Mouse (Mus musculus): ENCODE results near the gene Gm44805. TPM values are rescaled to one million over a fixed set of nuclear protein-coding genes. Genes with fewer than 3 reads are reported as not detected.

The Gm44805 gene
- polyA plus RNA-seq, 1 experiment from 2014 or later: not detected

Other genes with a start within 250 kb of the Gm44805 start
- gene Mark4, start 222.6 kb downstream of the Gm44805 start, polyA plus RNA-seq (2015; fragmentation: Nextera tagmentation; extraction: Ambion mirVana): 20.4 and 20.6 TPM in 2 replicates
- gene Exoc3l2, start 218.1 kb downstream of the Gm44805 start, polyA plus RNA-seq (2015; fragmentation: Nextera tagmentation; extraction: Ambion mirVana): 0.17 and 0.57 TPM in 2 replicates
- 4.8 and 5.0 TPM in 2 replicates for gene Bloc1s3, start 173.1 kb downstream of the Gm44805 start, polyA plus RNA-seq (2015; fragmentation: Nextera tagmentation; extraction: Ambion mirVana)
- gene Trappc6a, start 173.0 kb downstream of the Gm44805 start, polyA plus RNA-seq (2015; fragmentation: Nextera tagmentation; extraction: Ambion mirVana): 38.3 and 39.1 TPM in 2 replicates
- 0.74 and 0.95 TPM in 2 replicates for gene Nkpd1, start 163.6 kb downstream of the Gm44805 start, polyA plus RNA-seq (2015; fragmentation: Nextera tagmentation; extraction: Ambion mirVana)
- gene Ppp1r37, start 118.3 kb downstream of the Gm44805 start, polyA plus RNA-seq (2015; fragmentation: Nextera tagmentation; extraction: Ambion mirVana): 44.0 and 48.3 TPM in 2 replicates
- 0.25 and 0.26 TPM in 2 replicates for gene Zfp296, start 104.1 kb downstream of the Gm44805 start, polyA plus RNA-seq (2015; fragmentation: Nextera tagmentation; extraction: Ambion mirVana)
- 142 and 155 TPM in 2 replicates for gene Gemin7, start 103.8 kb downstream of the Gm44805 start, polyA plus RNA-seq (2015; fragmentation: Nextera tagmentation; extraction: Ambion mirVana)
- gene Clasrp, start 76.9 kb downstream of the Gm44805 start, polyA plus RNA-seq (2015; fragmentation: Nextera tagmentation; extraction: Ambion mirVana): 67.2 and 69.1 TPM in 2 replicates
- gene Relb, start 52.0 kb downstream of the Gm44805 start, polyA plus RNA-seq (2015; fragmentation: Nextera tagmentation; extraction: Ambion mirVana): 5.5 and 5.9 TPM in 2 replicates
- 129 and 135 TPM in 2 replicates for gene Clptm1, start 16.4 kb downstream of the Gm44805 start, polyA plus RNA-seq (2015; fragmentation: Nextera tagmentation; extraction: Ambion mirVana)
- gene Apoc2, start 3.5 kb downstream of the Gm44805 start, polyA plus RNA-seq (2015; fragmentation: Nextera tagmentation; extraction: Ambion mirVana): 1.2 TPM in 1 of 2 replicates, not detected in the other
- gene Apoc4, start 56 bp upstream of the Gm44805 start, polyA plus RNA-seq (2015; fragmentation: Nextera tagmentation; extraction: Ambion mirVana): not detected in 2 replicates
- gene Apoc1, start 11.2 kb upstream of the Gm44805 start, polyA plus RNA-seq (2015; fragmentation: Nextera tagmentation; extraction: Ambion mirVana): 1.5 and 1.6 TPM in 2 replicates
- 385 and 514 TPM in 2 replicates for gene Apoe, start 17.8 kb upstream of the Gm44805 start, polyA plus RNA-seq (2015; fragmentation: Nextera tagmentation; extraction: Ambion mirVana)
- 139 and 156 TPM in 2 replicates for gene Tomm40, start 34.0 kb upstream of the Gm44805 start, polyA plus RNA-seq (2015; fragmentation: Nextera tagmentation; extraction: Ambion mirVana)
- 56.3 and 60.8 TPM in 2 replicates for gene Nectin2, start 69.1 kb upstream of the Gm44805 start, polyA plus RNA-seq (2015; fragmentation: Nextera tagmentation; extraction: Ambion mirVana)
- 12.4 and 13.8 TPM in 2 replicates for gene Bcam, start 89.6 kb upstream of the Gm44805 start, polyA plus RNA-seq (2015; fragmentation: Nextera tagmentation; extraction: Ambion mirVana)
- 0.40 and 0.57 TPM in 2 replicates for gene Cblc, start 115.4 kb upstream of the Gm44805 start, polyA plus RNA-seq (2015; fragmentation: Nextera tagmentation; extraction: Ambion mirVana)
- gene Bcl3, start 141.3 kb upstream of the Gm44805 start, polyA plus RNA-seq (2015; fragmentation: Nextera tagmentation; extraction: Ambion mirVana): 0.89 and 1.7 TPM in 2 replicates
- 15.2 and 15.4 TPM in 2 replicates for gene Gm19345, start 170.6 kb upstream of the Gm44805 start, polyA plus RNA-seq (2015; fragmentation: Nextera tagmentation; extraction: Ambion mirVana)
- gene Ceacam16, start 179.9 kb upstream of the Gm44805 start, polyA plus RNA-seq (2015; fragmentation: Nextera tagmentation; extraction: Ambion mirVana): 1.1 and 1.2 TPM in 2 replicates
- not detected in 2 replicates for gene Ceacam19, start 206.5 kb upstream of the Gm44805 start, polyA plus RNA-seq (2015; fragmentation: Nextera tagmentation; extraction: Ambion mirVana)
- 11.5 and 12.6 TPM in 2 replicates for gene Pvr, start 239.7 kb upstream of the Gm44805 start, polyA plus RNA-seq (2015; fragmentation: Nextera tagmentation; extraction: Ambion mirVana)

Data from midbrain, embryonic 15.5 days (tissue).